Mouse (Mus musculus) embryonic facial prominence, embryonic 11.5 days (tissue): Measurements from ENCODE around the gene Lat. TPM values are rescaled to one million over a fixed set of nuclear protein-coding genes. Genes with fewer than 3 reads are reported as not detected.
"Not testable (repeated sequence)": the region's sequence is repeated elsewhere in the genome, so short reads cannot be mapped to it uniquely, and the experiment has no call there.

Source experiments
- ATAC-seq: fragments of 200-750 bp; cut with Nextera tagmentation; replicated peaks from 2 replicates; pipeline ENCODE4 v1.8.0; 2017; ENCODE audit warnings: low read depth; ENCODE audit not compliant: insufficient number of reproducible peaks, low FRiP score, low TSS enrichment
- DNase-seq: peaks from one replicate; pipeline ENCODE4 v3.0.0-alpha.2; 2015; ENCODE audit warnings: low spot score
- H3K27ac ChIP-seq: fragments of 300-500 bp; sonication (generic); replicated peaks from 2 replicates; pipeline ENCODE4 v1.5.1; 2014; ENCODE audit warnings: mild to moderate bottlenecking, low read depth, low read length, control low read depth
- H3K27me3 ChIP-seq: fragments of 300-500 bp; sonication (generic); 2 replicates; pipeline ENCODE4 v1.6.1; 2014; ENCODE audit warnings: mild to moderate bottlenecking, low read length, moderate library complexity, mixed read lengths; ENCODE audit not compliant: control insufficient read depth, insufficient read depth
- H3K36me3 ChIP-seq: fragments of 300-500 bp; sonication (generic); replicated peaks from 2 replicates; pipeline ENCODE4 v1.6.1; 2014; ENCODE audit warnings: low read depth, mild to moderate bottlenecking, low read length, moderate library complexity, mixed read lengths; ENCODE audit not compliant: control insufficient read depth, insufficient read depth
- H3K4me1 ChIP-seq: fragments of 300-500 bp; sonication (generic); 2 replicates; pipeline ENCODE4 v1.6.1; 2014; ENCODE audit warnings: low read length, mixed read lengths; ENCODE audit not compliant: control insufficient read depth, insufficient read depth
- H3K4me2 ChIP-seq: fragments of 300-500 bp; sonication (generic); 2 replicates; pipeline ENCODE4 v1.6.1; 2014; ENCODE audit warnings: low read depth, mild to moderate bottlenecking, control low read depth, low read length, moderate library complexity
- H3K4me3 ChIP-seq: fragments of 300-500 bp; sonication (generic); 2 replicates; pipeline ENCODE4 v1.5.1; 2014; ENCODE audit warnings: low read depth, low read length, control low read depth
- H3K9ac ChIP-seq: fragments of 300-500 bp; sonication (generic); replicated peaks from 2 replicates; pipeline ENCODE4 v1.6.1; 2014; ENCODE audit warnings: mild to moderate bottlenecking, control low read depth, low read length
- H3K9me3 ChIP-seq: fragments of 300-500 bp; sonication (generic); replicated peaks from 2 replicates; pipeline ENCODE4 v1.6.1; 2016; ENCODE audit warnings: mild to moderate bottlenecking, low read length, inconsistent platforms, mixed read lengths; ENCODE audit not compliant: control insufficient read depth
- WGBS: fragments of 180-500 bp; shearing (Covaris S2); extraction: QIAGEN DNeasy Blood & Tissue Kit; methylation state at CpG from one replicate; pipeline ENCODE4 v1.1.7; 2014; 5-methylcytosine and 5-hydroxymethylcytosine counted together
- polyA plus RNA-seq: library from polyadenylated mRNA; unstranded; fragments of >200 nt; fragmentation: Nextera tagmentation; extraction: Ambion mirVana; gene quantifications from 2 replicates; pipeline ENCODE4 v1.2.1, GENCODE M21; 2014

Lat gene
- polyA plus RNA-seq, 1 experiment from 2014 or later: 2.1 TPM

GRCm38 (mm10) chr7:126402518-126402917 lies 33.1 kb upstream of the Lat start:
- H3K27me3 ChIP-seq: not testable (repeated sequence)

DNA sequence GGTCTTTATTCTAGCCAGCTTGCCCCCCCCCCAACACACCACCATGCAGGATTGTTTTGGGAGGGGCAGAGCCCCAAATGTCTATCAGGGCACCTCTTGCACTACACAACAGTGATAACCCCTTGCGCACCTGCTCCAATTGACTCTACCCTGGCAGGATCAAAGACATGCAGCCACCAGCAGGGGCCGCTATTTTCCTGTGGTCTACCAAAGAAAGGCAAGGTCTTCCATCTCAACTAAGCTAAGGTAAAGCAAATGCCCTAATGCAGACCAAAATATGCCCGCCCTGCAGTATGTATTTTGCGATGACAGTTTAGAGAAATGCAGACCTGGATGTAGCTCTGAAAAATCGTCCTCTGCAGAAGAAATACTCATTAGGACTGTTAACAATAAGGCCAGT lies 30.2 kb upstream of the Lat start:
- DNase-seq (peak; percentile 87), ATAC-seq (no peak)
- no peaks in the 10 kb centered on the region for H3K27me3 ChIP-seq
- no peaks in the 10 kb centered on the region for H3K4me1 ChIP-seq
- WGBS: 11% methylated on average over 5 of the region's 5 CpGs
- H3K36me3 ChIP-seq: no peaks in the 10 kb centered on the region
- no peaks in the 10 kb centered on the region for H3K9me3 ChIP-seq
- H3K4me3 ChIP-seq: no peak overlapping the region
- no peak overlapping the region for H3K27ac ChIP-seq
- H3K9ac ChIP-seq: no peak overlapping the region
- H3K4me2 ChIP-seq: no peak overlapping the region

More at GRCm38 (mm10) chr7:126402518-126402917, 33.1 kb upstream of the Lat start:
- not testable (repeated sequence) for H3K9ac ChIP-seq, ATAC-seq, H3K4me2 ChIP-seq, H3K4me1 ChIP-seq, H3K27ac ChIP-seq, DNase-seq, H3K4me3 ChIP-seq, H3K9me3 ChIP-seq, H3K36me3 ChIP-seq
- 81% methylated on average over 8 of the region's 8 CpGs for WGBS

DNA sequence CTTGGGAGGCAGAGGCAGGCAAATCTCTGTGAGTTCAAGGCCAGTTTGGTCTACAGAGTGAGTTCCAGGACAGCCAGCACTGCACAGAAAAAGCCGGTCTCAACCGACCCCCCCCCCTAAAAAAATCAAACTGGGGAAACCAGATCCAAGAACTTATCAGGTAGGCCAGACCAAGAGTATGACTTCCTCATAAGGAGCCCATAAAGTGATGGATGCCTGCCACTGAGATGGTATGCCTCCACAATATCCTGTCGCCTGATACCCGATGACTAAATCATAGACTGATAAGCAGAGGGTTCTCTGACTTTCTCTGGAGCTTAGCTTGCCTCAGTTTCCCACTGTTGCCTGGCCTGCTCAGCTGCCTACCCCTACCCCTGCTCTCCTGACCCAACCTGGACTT lies 28.5 kb upstream of the Lat start:
- Histone ChIP-seq H3K9me3 (no peaks in the 10 kb centered on the region), H3K4me3 (no peak overlapping the region), H3K27ac (no peak overlapping the region), H3K9ac (no peak overlapping the region), H3K4me2 (no peak overlapping the region), H3K27me3 (no peaks in the 10 kb centered on the region), H3K36me3 (no peaks in the 10 kb centered on the region), H3K4me1 (no peaks in the 10 kb centered on the region)
- DNase-seq (no peak), ATAC-seq (no peak)
- WGBS: 93% methylated on average over 4 of the region's 4 CpGs

GRCm38 (mm10) chr7:126397221-126397620 lies 27.9 kb upstream of the Lat start:
- no peak overlapping the region for H3K4me3 ChIP-seq
- H3K36me3 ChIP-seq: no peaks in the 10 kb centered on the region
- ATAC-seq: no peak
- WGBS: 59% methylated on average over 6 of the region's 6 CpGs
- no peaks in the 10 kb centered on the region for H3K9me3 ChIP-seq
- H3K4me1 ChIP-seq: no peaks in the 10 kb centered on the region
- H3K9ac ChIP-seq: 0 out of 2 replicates have a peak overlapping the region, but pooled peaks have one; percentile 15
- H3K4me2 ChIP-seq: peak overlapping the region; percentile 24; the same call in 1 of the 2 replicates
- H3K27me3 ChIP-seq: no peaks in the 10 kb centered on the region
- H3K27ac ChIP-seq: no peak overlapping the region
- DNase-seq: no peak

- H3K36me3 ChIP-seq: no peaks in the 10 kb centered on the region
- peak within 1 kb of the TSS; percentile 73 for H3K4me2 ChIP-seq
- no peaks in the 10 kb centered on the region for H3K9me3 ChIP-seq
- ATAC-seq: peak; percentile 100
- no peak within 1 kb of the TSS for H3K27ac ChIP-seq
- H3K27me3 ChIP-seq: no peaks in the 10 kb centered on the region
- WGBS: under 1% methylated on average over 59 of the region's 59 CpGs
- no peaks in the 10 kb centered on the region for H3K4me1 ChIP-seq
- peak within 1 kb of the TSS; percentile 74 for H3K9ac ChIP-seq
- peak within 1 kb of the TSS; percentile 96 for H3K4me3 ChIP-seq
- DNase-seq: peak; percentile 99
Measured at GRCm38 (mm10) chr7:126396298-126397119, 27.1 kb upstream of the Lat start, which contains the start of gene Nfatc2ip. Gene Nfatc2ip, minus strand, starts transcription at chr7:126396737.

DNA sequence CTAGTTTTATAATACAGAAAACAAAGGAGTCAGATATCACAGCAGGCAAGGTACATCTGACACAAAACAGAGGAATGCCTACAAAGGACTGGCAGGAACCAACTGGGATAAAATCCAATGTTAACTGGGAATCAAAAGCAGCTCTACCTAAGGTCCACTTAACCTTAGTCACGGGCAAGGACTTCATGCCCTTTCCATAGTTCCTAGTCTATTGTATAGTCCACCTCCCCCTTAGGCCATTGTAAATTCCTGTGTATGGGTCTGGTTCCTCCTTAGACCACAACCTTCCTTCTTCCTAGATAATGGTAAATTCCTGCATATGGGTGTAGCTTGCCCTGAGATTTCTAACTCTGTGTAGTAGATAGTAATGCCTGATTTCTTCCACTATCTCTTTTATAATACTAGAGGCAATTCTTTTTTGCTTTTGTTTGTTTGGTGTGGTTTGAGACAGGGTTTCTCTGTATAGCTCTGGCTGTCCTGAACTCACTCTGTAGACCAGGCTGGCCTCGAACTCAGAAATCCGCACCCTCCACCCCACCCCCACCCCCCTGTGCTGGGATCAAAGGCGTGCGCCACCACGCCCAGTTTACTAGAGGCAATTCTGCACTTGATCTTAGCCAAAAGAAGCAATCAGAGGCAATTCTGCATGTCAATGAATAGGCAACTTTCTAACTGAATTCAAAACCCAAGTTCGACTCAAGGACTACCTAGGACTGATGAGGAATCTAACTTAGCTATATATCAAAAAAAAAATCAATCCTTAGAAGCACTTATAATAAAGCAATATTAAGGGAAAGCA lies 22.9 kb upstream of the Lat start:
- DNase-seq, H3K9ac ChIP-seq, H3K9me3 ChIP-seq, H3K4me1 ChIP-seq, ATAC-seq, H3K27ac ChIP-seq, H3K4me2 ChIP-seq, H3K27me3 ChIP-seq, H3K4me3 ChIP-seq, H3K36me3 ChIP-seq: not testable (repeated sequence)
- WGBS: 90% methylated on average over 7 of the region's 7 CpGs

DNA sequence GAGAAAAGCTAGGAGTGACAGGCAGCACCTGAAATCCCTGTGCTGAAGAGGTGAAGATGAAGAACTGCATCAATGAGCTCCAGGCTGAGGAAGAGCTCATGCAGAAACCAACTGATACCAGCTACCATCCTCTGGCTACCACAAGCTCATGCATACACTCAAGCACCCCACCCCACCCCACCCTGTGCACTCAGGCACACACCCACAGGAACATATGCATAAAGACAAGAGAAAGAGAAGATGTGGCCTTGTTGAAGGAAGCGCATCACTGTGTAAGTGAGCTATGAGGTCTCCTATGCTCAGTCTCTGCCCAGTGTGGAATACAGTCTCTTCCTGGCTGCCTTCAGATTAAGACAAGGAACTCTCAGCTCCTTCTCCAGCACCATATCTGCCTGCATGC lies 18.8 kb upstream of the Lat start:
- Histone ChIP-seq H3K9ac (no peak overlapping the region), H3K9me3 (no peaks in the 10 kb centered on the region), H3K27me3 (no peaks in the 10 kb centered on the region), H3K27ac (no peak overlapping the region), H3K4me3 (no peak overlapping the region), H3K4me2 (no peak overlapping the region), H3K4me1 (no peaks in the 10 kb centered on the region), H3K36me3 (no peaks in the 10 kb centered on the region; the same call in 1 of the 2 replicates)
- DNase-seq: no peak
- WGBS: 100% methylated on average over 1 of the region's 1 CpGs
- no peak for ATAC-seq

GRCm38 (mm10) chr7:126383565-126383964 lies 14.2 kb upstream of the Lat start:
- Histone ChIP-seq H3K9ac (no peak overlapping the region), H3K4me1 (no peaks in the 10 kb centered on the region), H3K9me3 (no peaks in the 10 kb centered on the region), H3K27me3 (no peaks in the 10 kb centered on the region), H3K4me2 (no peak overlapping the region), H3K36me3 (no peaks in the 10 kb centered on the region), H3K27ac (no peak overlapping the region), H3K4me3 (no peak overlapping the region)
- DNase-seq (no peak), ATAC-seq (no peak)
- 82% methylated on average over 5 of the region's 5 CpGs for WGBS
